Comparison of ENCODE assay signal across 8 mouse cellular contexts in genomic region chr7:25155469-25156157, GRCm38 (mm10). TPM values are rescaled to one million over a fixed set of nuclear protein-coding genes. Genes with fewer than 3 reads are reported as not detected.
DNase-seq lines count a peak whose midpoint lies in the region; ATAC-seq lines count a peak whose summit lies in the region.

No protein-coding gene starts in this region.

- 5% methylated on average over 17 of the region's 17 CpGs for WGBS in liver, embryonic 15.5 days (ENCODE audit: insufficient replicate concordance)
- 18% methylated on average over 17 of the region's 17 CpGs for WGBS in neural tube, embryonic 13.5 days

- peaks cover 51% of the 10 kb centered on the region for H3K4me1 ChIP-seq in liver, embryonic 15.5 days (replicated peaks)
- H3K4me1 ChIP-seq in neural tube, embryonic 13.5 days (replicated peaks), result peaks cover 60% of the 10 kb centered on the region

- H3K9ac ChIP-seq in liver, embryonic 15.5 days, result peak overlapping the region; percentile 52
- H3K9ac ChIP-seq in neural tube, embryonic 13.5 days, result peak overlapping the region; percentile 74

- no peaks in the 10 kb centered on the region for H3K9me3 ChIP-seq in liver, embryonic 15.5 days (replicated peaks)
- no peaks in the 10 kb centered on the region for H3K9me3 ChIP-seq in neural tube, embryonic 13.5 days

- ATAC-seq in erythroblast, adult 5-6 weeks (replicated peaks; ENCODE audit: low FRiP score, poor library complexity, severe bottlenecking), result peak; percentile 87
- peak; percentile 97 for ATAC-seq in liver, embryonic 15.5 days (ENCODE audit: insufficient read depth)
- no peak for ATAC-seq in neural tube, embryonic 13.5 days (ENCODE audit: low read depth)

- H3K36me3 ChIP-seq in liver, embryonic 15.5 days (replicated peaks), result no peaks in the 10 kb centered on the region
- H3K36me3 ChIP-seq in neural tube, embryonic 13.5 days, result no peaks in the 10 kb centered on the region; the same call in 1 of the 2 replicates

- H3K27me3 ChIP-seq in liver, embryonic 15.5 days, result peaks cover 52% of the 10 kb centered on the region
- H3K27me3 ChIP-seq in neural tube, embryonic 13.5 days, result no peaks in the 10 kb centered on the region

- H3K27ac ChIP-seq in liver, embryonic 15.5 days (replicated peaks), result peak overlapping the region; percentile 87
- peak overlapping the region; percentile 94 for H3K27ac ChIP-seq in neural tube, embryonic 13.5 days (replicated peaks)

- H3K4me3 ChIP-seq in liver, embryonic 15.5 days (replicated peaks), result peak overlapping the region; percentile 52
- no peak overlapping the region for H3K4me3 ChIP-seq in neural tube, embryonic 13.5 days

- intact Hi-C loops in left cerebral cortex, postnatal 4 days (cut with DNase I), result no loop called here
- intact Hi-C loops in left cerebral cortex, postnatal 14 days (cut with DNase I), result no loop called here

- peak overlapping the region; percentile 85 for H3K4me2 ChIP-seq in liver, embryonic 15.5 days
- peak overlapping the region; percentile 47 for H3K4me2 ChIP-seq in neural tube, embryonic 13.5 days

- DNase-seq in retina, postnatal 1 day, result peak; percentile 28
- no peak for DNase-seq in retina, embryonic 14.5 days (ENCODE audit: low spot score)
- DNase-seq in left cerebral cortex, postnatal 4 days, result no peak
- no peak for DNase-seq in left cerebral cortex, postnatal 14 days (ENCODE audit: low spot score in 2 of 2)
- no peak for DNase-seq in right cerebral cortex, postnatal 14 days

RNA-seq across cellular contexts. Expression of gene Pou2f2, which starts 23.9 kb away (rescaled TPM):
- 3.1 and 4.8 TPM in 2 replicates for total RNA-seq in erythroblast, adult 5-6 weeks (2015; ENCODE audit: low replicate concordance)
- 0.56 and 1.2 TPM in 2 replicates for total RNA-seq in erythroblast, adult 5-6 weeks (2017; ENCODE audit: low replicate concordance)
- 1.6 and 2.1 TPM in 2 replicates for polyA plus RNA-seq in liver, embryonic 15.5 days (2015; fragmentation: Nextera tagmentation; extraction: Ambion mirVana)
- 28.0 and 29.4 TPM in 2 replicates for polyA plus RNA-seq in neural tube, embryonic 13.5 days (2015; fragmentation: Nextera tagmentation; extraction: Ambion mirVana)
- total RNA-seq in left cerebral cortex, postnatal 4 days (2021), result 10 to 100 TPM; 17.7 to 18.7 TPM
- 10 to 100 TPM; 11.5 to 13.0 TPM for total RNA-seq in left cerebral cortex, postnatal 14 days (2021)
